Mouse (Mus musculus): Measurements from ENCODE around the gene Abcc9. TPM values are rescaled to one million over a fixed set of nuclear protein-coding genes. Genes with fewer than 3 reads are reported as not detected.

The Abcc9 gene
- polyA plus RNA-seq, 1 experiment from 2014 or later: 3.1 TPM

DNA sequence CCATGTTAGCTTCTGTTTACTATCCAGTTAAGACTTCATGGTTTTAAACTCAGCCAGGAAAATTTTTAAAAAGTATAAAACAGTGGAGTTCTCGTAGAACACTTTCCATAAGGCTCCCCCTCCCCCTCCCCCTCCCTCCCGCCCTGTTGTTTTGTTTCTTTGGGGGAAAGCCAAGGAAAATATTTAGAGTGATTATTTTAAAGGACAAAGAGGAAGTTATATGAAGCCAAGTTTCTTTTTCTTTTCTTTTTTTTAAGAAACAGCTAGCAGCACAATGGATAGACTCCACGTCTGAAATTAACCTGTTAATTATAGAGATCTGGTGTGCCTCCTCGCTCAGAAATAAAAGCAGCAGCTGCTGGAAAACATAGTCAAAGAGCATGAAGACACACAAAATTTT lies 9.0 kb upstream of the Abcc9 start:
- Histone ChIP-seq H3K9me3 (replicated peaks; ENCODE audit: control insufficient read depth, low read length, poor library complexity, severe bottlenecking) (no peaks in the 10 kb centered on the region), H3K27me3 (ENCODE audit: control insufficient read depth, insufficient read depth, low read depth, low read length) (no peaks in the 10 kb centered on the region; the same call in 1 of the 2 replicates), H3K9ac (ENCODE audit: low read depth, low read length) (no peak overlapping the region), H3K27ac (ENCODE audit: low read length) (no peak overlapping the region), H3K4me3 (ENCODE audit: low read depth, low read length) (no peak overlapping the region), H3K36me3 (ENCODE audit: control insufficient read depth, insufficient read depth, low read length) (no peaks in the 10 kb centered on the region), H3K4me1 (ENCODE audit: control insufficient read depth, insufficient read depth, low read length) (no peaks in the 10 kb centered on the region), H3K4me2 (ENCODE audit: low read length) (no peak overlapping the region)
- 63% methylated on average over 4 of the region's 4 CpGs for WGBS
- no peak for ATAC-seq

DNA sequence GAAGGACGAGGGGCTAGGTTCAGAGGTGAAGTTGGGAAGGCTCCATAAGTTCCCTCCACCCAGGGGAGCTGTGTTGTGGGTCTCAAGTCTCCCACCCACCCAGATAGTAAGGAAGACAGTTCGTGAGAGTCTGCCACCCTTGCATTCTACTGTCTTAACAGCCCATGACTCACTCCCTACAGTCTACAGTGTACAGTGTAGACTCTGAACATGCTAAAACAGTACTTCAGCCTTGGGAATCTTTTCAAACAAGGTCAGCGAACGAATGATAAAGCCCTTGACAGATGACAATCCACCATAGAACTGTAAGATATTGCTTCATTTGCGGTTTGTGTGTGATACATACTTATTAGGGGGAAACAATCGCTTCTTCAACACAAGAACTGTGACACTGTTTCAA lies 8.6 kb upstream of the Abcc9 start:
- H3K4me2 ChIP-seq (ENCODE audit: low read length): no peak overlapping the region
- H3K4me3 ChIP-seq (ENCODE audit: low read depth, low read length): no peak overlapping the region
- no peak for ATAC-seq
- 83% methylated on average over 6 of the region's 6 CpGs for WGBS
- no peak overlapping the region for H3K9ac ChIP-seq (ENCODE audit: low read depth, low read length)
- H3K4me1 ChIP-seq (ENCODE audit: control insufficient read depth, insufficient read depth, low read length): no peaks in the 10 kb centered on the region
- H3K9me3 ChIP-seq (replicated peaks; ENCODE audit: control insufficient read depth, low read length, poor library complexity, severe bottlenecking): no peaks in the 10 kb centered on the region
- no peaks in the 10 kb centered on the region for H3K36me3 ChIP-seq (ENCODE audit: control insufficient read depth, insufficient read depth, low read length)
- H3K27ac ChIP-seq (ENCODE audit: low read length): no peak overlapping the region
- no peaks in the 10 kb centered on the region; the same call in 1 of the 2 replicates for H3K27me3 ChIP-seq (ENCODE audit: control insufficient read depth, insufficient read depth, low read depth, low read length)

DNA sequence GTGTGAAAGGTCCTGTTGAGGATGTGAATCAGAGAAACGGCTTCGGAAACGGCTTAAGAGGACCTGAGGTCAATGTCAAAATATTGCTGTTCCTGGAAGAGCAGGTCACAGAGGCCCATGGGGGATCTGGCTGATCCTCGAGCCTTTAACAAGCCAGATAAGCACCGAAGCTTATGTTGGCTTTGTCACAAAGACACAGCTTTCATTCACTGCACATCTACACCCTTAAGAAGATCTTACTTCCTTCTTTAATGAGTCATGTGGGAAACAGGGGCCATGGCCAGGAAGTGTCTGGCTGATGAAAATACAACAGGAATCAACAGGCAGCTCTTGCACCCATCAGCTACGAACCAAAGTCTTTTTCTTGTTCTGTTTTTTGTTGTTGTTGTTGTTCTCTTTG lies 6.3 kb upstream of the Abcc9 start:
- 84% methylated on average over 6 of the region's 6 CpGs for WGBS
- Histone ChIP-seq H3K27ac (ENCODE audit: low read length) (no peak overlapping the region), H3K4me3 (ENCODE audit: low read depth, low read length) (no peak overlapping the region), H3K4me1 (ENCODE audit: control insufficient read depth, insufficient read depth, low read length) (no peaks in the 10 kb centered on the region), H3K4me2 (ENCODE audit: low read length) (no peak overlapping the region), H3K9ac (ENCODE audit: low read depth, low read length) (no peak overlapping the region), H3K9me3 (replicated peaks; ENCODE audit: control insufficient read depth, low read length, poor library complexity, severe bottlenecking) (no peaks in the 10 kb centered on the region), H3K27me3 (ENCODE audit: control insufficient read depth, insufficient read depth, low read depth, low read length) (no peaks in the 10 kb centered on the region; the same call in 1 of the 2 replicates), H3K36me3 (ENCODE audit: control insufficient read depth, insufficient read depth, low read length) (no peaks in the 10 kb centered on the region)
- ATAC-seq: no peak

DNA sequence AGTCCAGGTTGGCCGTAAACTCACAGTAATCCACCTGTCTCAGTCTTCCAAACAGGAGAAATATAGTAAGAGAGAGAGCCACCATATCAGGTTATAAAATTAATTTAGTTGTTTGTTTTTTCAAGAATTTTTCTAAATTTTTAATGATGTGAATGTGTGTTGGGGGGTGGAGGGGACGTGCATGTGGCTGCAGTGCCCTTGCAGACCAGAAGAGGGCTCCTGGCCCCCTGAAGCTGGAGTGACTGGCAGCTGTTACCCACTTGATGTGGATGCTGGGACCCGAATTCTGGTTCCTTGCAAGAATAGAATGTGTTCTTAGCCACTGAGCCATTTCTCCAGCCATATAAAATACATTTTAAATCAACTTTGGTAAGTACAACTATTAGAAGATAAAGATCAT lies 4.6 kb upstream of the Abcc9 start:
- Histone ChIP-seq H3K4me2 (ENCODE audit: low read length) (no peak overlapping the region), H3K36me3 (ENCODE audit: control insufficient read depth, insufficient read depth, low read length) (no peaks in the 10 kb centered on the region), H3K27me3 (ENCODE audit: control insufficient read depth, insufficient read depth, low read depth, low read length) (no peaks in the 10 kb centered on the region), H3K27ac (ENCODE audit: low read length) (no peak overlapping the region), H3K9me3 (replicated peaks; ENCODE audit: control insufficient read depth, low read length, poor library complexity, severe bottlenecking) (no peaks in the 10 kb centered on the region), H3K9ac (ENCODE audit: low read depth, low read length) (no peak overlapping the region), H3K4me1 (ENCODE audit: control insufficient read depth, insufficient read depth, low read length) (peaks cover 6% of the 10 kb centered on the region), H3K4me3 (ENCODE audit: low read depth, low read length) (no peak overlapping the region)
- WGBS: 79% methylated on average over 3 of the region's 3 CpGs
- no peak for ATAC-seq

DNA sequence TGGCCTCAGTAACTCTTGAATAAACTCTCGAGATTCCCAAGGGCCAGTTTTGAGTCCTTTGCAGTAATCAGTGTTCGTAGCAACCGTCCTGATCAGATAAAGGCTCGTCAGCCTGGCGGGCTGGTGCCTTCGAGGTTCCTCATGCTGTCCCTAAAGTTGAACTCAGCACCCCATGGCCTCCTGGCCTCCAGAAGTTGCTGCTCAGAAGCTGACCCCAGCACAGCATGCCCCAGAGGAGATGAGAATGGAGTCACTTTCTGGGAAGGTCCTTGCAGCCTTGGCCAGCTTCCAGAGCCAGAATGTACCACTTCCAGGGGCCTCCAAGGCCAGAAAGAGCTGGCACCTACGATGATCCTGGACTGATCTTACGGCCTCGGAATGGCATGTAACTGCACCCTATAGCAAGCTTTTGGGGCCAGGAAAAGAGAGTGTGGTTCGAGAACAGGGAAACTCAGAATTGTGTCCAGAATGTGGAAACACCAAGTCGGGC lies 1.4 kb upstream of the Abcc9 start:
- no peak for ATAC-seq
- 0 out of 2 replicates have a peak, but pooled peaks cover 2% of the 10 kb centered on the region for H3K27me3 ChIP-seq (ENCODE audit: control insufficient read depth, insufficient read depth, low read depth, low read length)
- no peak overlapping the region for H3K4me3 ChIP-seq (ENCODE audit: low read depth, low read length)
- no peak overlapping the region for H3K27ac ChIP-seq (ENCODE audit: low read length)
- H3K9me3 ChIP-seq (replicated peaks; ENCODE audit: control insufficient read depth, low read length, poor library complexity, severe bottlenecking): no peaks in the 10 kb centered on the region
- no peak overlapping the region for H3K4me2 ChIP-seq (ENCODE audit: low read length)
- peaks cover 6% of the 10 kb centered on the region for H3K4me1 ChIP-seq (ENCODE audit: control insufficient read depth, insufficient read depth, low read length)
- H3K9ac ChIP-seq (ENCODE audit: low read depth, low read length): no peak overlapping the region
- 79% methylated on average over 11 of the region's 11 CpGs for WGBS
- H3K36me3 ChIP-seq (ENCODE audit: control insufficient read depth, insufficient read depth, low read length): no peaks in the 10 kb centered on the region

DNA sequence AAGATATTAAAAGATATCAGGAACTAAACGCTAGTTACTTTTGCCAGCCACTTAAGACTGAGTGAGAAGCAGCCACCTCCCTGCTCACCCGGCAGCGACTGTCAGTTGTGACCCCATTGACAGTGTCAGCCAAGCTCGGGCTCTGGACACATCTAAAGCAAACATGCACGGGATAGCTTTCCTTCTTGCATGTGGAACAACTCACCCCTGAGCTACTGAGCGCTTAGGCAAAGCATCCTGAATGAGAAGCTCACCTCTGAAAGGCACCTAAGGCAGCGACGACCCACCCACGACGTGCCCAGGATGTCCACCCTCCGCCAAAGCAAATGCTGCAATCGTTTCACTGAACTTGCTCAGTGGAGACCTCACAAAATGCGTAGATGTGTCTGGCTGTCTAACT lies 954 bp downstream of the Abcc9 start:
- no peak for ATAC-seq
- WGBS: 74% methylated on average over 13 of the region's 13 CpGs
- H3K4me2 ChIP-seq (ENCODE audit: low read length): no peak overlapping the region

DNA sequence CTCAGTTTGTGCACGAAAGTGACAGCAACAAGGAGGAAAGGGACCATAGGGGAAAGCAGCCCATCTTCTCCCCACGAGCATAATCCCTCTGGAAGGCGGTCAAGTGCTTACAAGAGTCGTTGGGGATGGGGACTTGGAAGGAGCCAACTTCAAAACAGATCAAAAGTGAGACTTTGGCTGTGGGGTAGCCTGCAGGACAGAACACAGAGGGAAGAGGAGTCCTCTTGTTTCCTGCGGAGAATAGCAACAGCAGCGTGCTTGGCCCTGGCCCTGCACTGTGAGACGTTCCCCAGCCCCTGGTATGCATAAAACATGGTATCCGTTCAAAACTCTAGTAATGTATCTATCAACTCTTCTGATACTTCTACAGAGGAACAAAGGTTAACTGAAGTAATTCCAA lies 1.4 kb downstream of the Abcc9 start:
- Histone ChIP-seq H3K9me3 (replicated peaks; ENCODE audit: control insufficient read depth, low read length, poor library complexity, severe bottlenecking) (no peaks in the 10 kb centered on the region), H3K36me3 (ENCODE audit: control insufficient read depth, insufficient read depth, low read length) (no peaks in the 10 kb centered on the region), H3K27ac (ENCODE audit: low read length) (no peak overlapping the region), H3K4me3 (ENCODE audit: low read depth, low read length) (no peak overlapping the region), H3K9ac (ENCODE audit: low read depth, low read length) (no peak overlapping the region), H3K4me2 (ENCODE audit: low read length) (no peak overlapping the region), H3K4me1 (ENCODE audit: control insufficient read depth, insufficient read depth, low read length) (peaks cover 6% of the 10 kb centered on the region), H3K27me3 (ENCODE audit: control insufficient read depth, insufficient read depth, low read depth, low read length) (0 out of 2 replicates have a peak, but pooled peaks cover 2% of the 10 kb centered on the region)
- WGBS: 69% methylated on average over 8 of the region's 8 CpGs
- no peak for ATAC-seq

More for the DNA sequence above, 954 bp downstream of the Abcc9 start:
- Histone ChIP-seq H3K27me3 (ENCODE audit: control insufficient read depth, insufficient read depth, low read depth, low read length) (0 out of 2 replicates have a peak, but pooled peaks cover 2% of the 10 kb centered on the region), H3K4me1 (ENCODE audit: control insufficient read depth, insufficient read depth, low read length) (peaks cover 6% of the 10 kb centered on the region), H3K4me3 (ENCODE audit: low read depth, low read length) (no peak overlapping the region), H3K9ac (ENCODE audit: low read depth, low read length) (no peak overlapping the region), H3K36me3 (ENCODE audit: control insufficient read depth, insufficient read depth, low read length) (no peaks in the 10 kb centered on the region), H3K9me3 (replicated peaks; ENCODE audit: control insufficient read depth, low read length, poor library complexity, severe bottlenecking) (no peaks in the 10 kb centered on the region), H3K27ac (ENCODE audit: low read length) (no peak overlapping the region)

DNA sequence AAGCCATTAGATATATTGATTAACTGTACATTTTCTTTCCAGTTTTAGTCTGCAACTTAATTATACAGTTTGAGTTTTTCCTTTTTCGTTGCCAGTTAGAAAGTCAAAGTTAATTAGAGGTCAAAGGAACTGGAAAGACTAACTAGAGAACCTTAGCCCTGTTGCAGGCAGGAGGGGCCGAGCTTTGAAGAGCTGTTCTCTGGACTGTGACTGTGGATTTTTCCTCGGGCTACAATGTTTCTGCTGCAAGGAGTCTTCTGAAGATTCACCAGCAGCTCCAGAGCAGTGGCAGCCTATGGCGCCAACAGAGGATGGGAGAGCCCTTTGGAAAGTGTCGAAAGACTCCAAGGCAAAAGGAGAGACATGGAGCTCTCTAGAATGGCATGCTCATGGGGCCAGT lies 10.0 kb downstream of the Abcc9 start:
- Histone ChIP-seq H3K9ac (ENCODE audit: low read depth, low read length) (no peak overlapping the region), H3K36me3 (ENCODE audit: control insufficient read depth, insufficient read depth, low read length) (no peaks in the 10 kb centered on the region), H3K9me3 (replicated peaks; ENCODE audit: control insufficient read depth, low read length, poor library complexity, severe bottlenecking) (no peaks in the 10 kb centered on the region), H3K27me3 (ENCODE audit: control insufficient read depth, insufficient read depth, low read depth, low read length) (no peaks in the 10 kb centered on the region), H3K4me1 (ENCODE audit: control insufficient read depth, insufficient read depth, low read length) (no peaks in the 10 kb centered on the region), H3K4me3 (ENCODE audit: low read depth, low read length) (no peak overlapping the region), H3K27ac (ENCODE audit: low read length) (no peak overlapping the region), H3K4me2 (ENCODE audit: low read length) (no peak overlapping the region)
- ATAC-seq: no peak
- WGBS: 77% methylated on average over 5 of the region's 5 CpGs

DNA sequence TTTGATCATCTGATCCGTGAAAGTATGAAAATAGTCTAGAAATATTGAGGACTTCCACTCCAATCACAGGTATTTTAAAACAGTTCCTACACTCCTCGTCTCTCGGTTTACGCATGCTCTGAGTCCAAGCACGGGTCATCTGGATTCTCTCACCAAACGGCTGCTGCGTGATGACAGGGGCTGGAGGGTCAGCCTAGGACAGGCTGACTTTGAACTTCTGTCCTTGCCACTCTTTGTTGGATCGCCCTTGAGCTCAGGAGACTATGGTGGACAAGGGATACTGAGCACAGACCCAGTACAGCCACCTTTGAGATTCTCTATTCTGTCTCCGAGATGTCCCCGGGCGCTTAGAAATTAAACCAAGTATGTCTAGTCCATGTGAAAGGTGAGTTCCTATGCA lies 12.4 kb downstream of the Abcc9 start:
- no peak overlapping the region for H3K9ac ChIP-seq (ENCODE audit: low read depth, low read length)
- WGBS: 93% methylated on average over 11 of the region's 11 CpGs
- no peaks in the 10 kb centered on the region for H3K36me3 ChIP-seq (ENCODE audit: control insufficient read depth, insufficient read depth, low read length)
- no peaks in the 10 kb centered on the region for H3K4me1 ChIP-seq (ENCODE audit: control insufficient read depth, insufficient read depth, low read length)
- H3K27ac ChIP-seq (ENCODE audit: low read length): no peak overlapping the region
- no peaks in the 10 kb centered on the region for H3K9me3 ChIP-seq (replicated peaks; ENCODE audit: control insufficient read depth, low read length, poor library complexity, severe bottlenecking)
- H3K4me3 ChIP-seq (ENCODE audit: low read depth, low read length): no peak overlapping the region
- H3K27me3 ChIP-seq (ENCODE audit: control insufficient read depth, insufficient read depth, low read depth, low read length): no peaks in the 10 kb centered on the region
- ATAC-seq: no peak
- H3K4me2 ChIP-seq (ENCODE audit: low read length): no peak overlapping the region

All from midbrain, embryonic 16.5 days (tissue).